Mouse (Mus musculus): ENCODE data around the gene Caskin2.
"Not testable (repeated sequence)": the region's sequence is repeated elsewhere in the genome, so short reads cannot be mapped to it uniquely, and the experiment has no call there.

Gene Caskin2

DNA sequence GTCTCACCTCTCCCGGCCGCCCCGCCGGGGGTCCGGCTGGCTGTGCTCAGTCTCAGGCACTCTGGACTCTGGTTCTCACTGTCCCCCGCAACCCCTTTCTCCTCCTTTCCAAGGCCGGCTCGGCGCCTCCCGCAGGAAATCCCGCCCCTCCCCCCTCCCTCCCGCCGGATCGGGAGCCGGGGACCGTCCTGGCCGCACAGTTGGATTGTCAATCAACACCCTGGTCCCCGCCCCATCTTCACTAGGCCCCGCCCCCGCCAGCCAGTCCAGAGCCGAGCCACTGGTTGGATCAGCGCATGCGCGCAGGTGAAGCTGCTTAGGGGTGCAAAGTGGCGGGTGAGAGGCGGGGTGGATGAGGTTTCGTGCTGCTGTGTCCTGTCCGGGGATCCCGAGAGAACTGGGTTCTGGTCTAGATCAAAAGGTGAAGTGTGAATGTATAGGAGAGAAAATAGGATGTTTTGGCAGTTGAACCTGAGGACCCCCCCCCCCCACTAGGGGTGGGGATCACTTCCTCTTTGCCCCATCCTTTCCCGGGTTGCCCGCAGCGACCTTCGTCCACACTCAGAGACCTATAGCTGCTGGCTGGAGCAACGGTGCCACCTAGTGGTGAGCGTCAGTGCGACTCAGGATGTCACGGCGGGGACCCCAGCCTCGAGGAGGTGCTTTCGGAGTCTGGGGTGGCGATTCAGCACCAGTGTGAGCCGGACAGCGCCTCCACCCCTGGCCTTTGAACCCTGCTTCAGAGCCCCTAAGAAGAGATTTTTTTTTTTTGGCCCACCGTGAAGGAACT is at the start of gene Caskin2:
Caskin2 (minus strand) TSS at position 133 of the 790 bp plus-strand sequence.
- in situ Hi-C loops (cut with MboI; ENCODE audit: unreplicated experiment in 2 of 2): loop anchor here (5.0 to 25.0 kb wide), 9 partner anchors 91 to 451 kb away; partner anchors contain the start of genes Hid1 (in 1 of the 2) and Mif4gd (in 1 of the 2)

- in situ Hi-C loops (cut with MboI; ENCODE audit: unreplicated experiment in 2 of 2): no loop called here
Observed at GRCm38 (mm10) chr11:115859143-115859945, 45.9 kb upstream of the Caskin2 start.

GRCm38 (mm10) chr11:115858354-115858753 is 44.9 kb upstream of the Caskin2 start, which contains the start of gene Myo15b:
TSS of gene Myo15b (plus strand) at chr11:115858406.
- in situ Hi-C loops (cut with MboI; ENCODE audit: unreplicated experiment in 2 of 2): no loop called here

GRCm38 (mm10) chr11:115857936-115858335 is 44.5 kb upstream of the Caskin2 start:
- in situ Hi-C loops (cut with MboI; ENCODE audit: unreplicated experiment in 2 of 2): no loop called here

DNA sequence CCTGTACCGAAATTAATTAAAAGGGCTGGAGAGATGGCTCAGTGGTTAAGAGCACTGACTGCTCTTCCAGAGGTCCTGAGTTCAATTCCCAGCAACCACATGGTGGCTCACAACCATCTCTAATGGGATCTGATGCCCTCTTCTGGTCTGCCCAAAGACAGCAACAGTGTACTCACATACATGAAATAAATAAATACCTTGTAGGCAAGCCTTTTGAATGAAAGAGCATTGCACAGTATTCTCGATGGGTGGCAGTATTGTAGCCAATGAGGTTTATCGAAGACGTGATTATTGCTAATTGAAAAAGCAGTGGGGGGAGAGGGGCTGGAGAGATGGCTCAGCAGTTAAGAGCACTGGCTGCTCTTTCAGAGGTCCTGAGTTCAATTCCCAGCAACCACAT is 43.7 kb upstream of the Caskin2 start:
- in situ Hi-C loops (cut with MboI; ENCODE audit: unreplicated experiment in 2 of 2): not testable (repeated sequence)

DNA sequence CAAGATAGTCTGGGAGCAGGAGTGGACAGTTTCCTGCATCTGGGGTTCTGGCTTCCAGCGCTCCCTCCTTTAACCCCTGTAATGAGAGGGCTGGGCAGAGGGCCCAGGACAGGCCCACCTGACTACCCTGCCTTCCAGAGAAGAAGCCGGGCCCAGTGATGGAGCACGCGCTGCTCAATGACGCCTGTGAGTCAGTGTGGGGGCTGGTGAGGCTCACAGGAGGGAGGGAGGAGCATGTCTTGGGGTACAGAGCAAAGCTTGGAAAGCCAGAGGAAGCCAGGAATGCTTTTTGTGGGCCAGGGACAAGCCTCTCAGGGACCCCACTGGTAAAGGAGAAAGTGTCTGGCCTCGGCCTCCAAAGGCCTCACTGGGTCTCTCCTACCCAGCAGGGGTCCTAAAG is 41.2 kb upstream of the Caskin2 start:
- in situ Hi-C loops (cut with MboI; ENCODE audit: unreplicated experiment in 2 of 2): no loop called here

DNA sequence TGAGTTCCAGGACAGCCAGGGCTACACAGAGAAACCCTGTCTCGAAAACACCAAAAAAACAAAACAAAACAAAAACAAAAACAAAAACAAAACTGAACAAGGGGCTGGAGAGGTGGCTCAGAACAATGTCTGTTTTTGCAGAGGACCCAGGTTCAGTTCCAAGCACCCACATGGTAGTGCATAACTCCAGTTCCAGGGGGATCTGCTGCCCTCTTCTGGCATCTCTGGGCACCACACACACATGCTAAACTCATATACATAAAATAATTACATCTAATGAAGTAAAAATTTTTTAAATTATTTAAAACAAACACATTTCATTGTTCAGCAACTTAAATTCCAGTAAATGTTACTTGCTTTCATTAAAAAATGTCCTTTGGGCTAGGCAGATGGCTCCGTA is 32.4 kb upstream of the Caskin2 start:
- in situ Hi-C loops (cut with MboI; ENCODE audit: unreplicated experiment in 2 of 2): no loop called here

DNA sequence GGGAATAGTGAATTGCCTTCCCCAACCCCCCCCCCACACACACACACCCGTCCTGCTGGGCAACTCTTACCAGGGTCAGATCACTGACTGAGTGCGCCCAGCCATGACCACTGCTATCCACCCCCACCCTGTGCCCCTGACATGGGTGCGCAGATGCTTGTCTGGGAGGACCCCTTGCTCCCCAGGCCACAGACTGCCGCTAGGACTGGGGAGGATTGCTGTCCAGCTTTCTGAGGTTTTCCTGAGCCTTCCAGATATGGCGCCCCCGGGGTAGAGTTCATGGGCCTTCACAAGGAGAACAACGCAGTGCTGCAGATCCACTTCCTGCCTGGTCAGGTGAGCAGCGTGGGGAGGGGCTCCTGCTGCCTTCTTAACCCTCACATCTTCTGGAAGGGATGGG is 30.8 kb upstream of the Caskin2 start:
- in situ Hi-C loops (cut with MboI; ENCODE audit: unreplicated experiment in 2 of 2): no loop called here

DNA sequence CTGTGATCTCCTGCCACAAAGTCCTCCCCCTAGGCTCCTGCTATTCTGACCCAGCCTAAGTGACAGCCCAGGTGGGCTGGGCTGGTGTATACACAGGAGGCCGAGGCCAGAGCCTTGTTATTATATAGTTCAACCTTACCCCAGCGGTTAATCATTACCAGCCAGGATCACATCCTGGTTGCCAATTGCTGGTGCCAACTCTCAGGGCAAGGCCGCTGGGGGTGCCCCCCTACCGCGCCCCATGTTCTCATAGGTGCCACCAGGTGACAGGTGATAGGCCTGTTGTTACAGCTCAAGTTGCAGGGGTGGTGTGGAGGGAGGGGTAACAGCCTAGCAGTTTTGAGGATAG is 30.4 kb upstream of the Caskin2 start:
- in situ Hi-C loops (cut with MboI; ENCODE audit: unreplicated experiment in 2 of 2): no loop called here

DNA sequence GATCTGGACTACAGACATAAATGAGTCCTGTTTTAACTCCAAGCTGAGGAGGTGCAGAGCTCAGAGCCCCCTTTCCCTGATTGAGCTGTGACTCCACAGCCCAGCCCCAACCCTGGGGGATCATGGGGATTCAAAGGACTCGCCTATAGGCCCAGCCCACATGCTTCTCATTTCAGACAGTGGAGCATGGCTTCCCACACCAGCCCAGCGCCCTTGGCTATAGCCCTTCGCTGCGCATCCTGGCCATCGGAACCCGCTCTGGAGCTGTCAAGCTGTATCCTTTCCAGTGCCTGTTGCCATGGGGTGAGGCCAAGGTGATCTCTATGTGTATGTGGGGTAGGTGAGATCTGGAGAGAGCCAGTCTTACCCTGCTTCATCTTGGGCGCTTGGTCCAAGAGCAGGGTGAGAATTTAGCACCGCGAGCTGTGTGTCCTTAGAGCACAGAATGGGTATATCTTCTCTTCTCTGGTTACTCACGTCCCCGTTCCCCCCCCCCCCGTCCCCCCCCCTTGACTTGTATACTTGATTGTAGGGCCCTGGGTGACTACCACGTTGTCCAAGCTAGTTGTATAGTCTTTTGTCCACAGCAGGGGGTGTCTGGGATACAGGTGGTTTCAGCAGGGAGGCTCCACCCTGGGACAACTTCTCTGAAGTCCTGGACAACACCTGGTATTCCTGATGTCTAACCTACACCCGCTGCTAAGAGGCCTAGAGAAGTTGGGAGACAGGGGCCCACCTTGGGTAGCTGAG is 29.9 kb upstream of the Caskin2 start:
- in situ Hi-C loops (cut with MboI; ENCODE audit: unreplicated experiment in 2 of 2): no loop called here

DNA sequence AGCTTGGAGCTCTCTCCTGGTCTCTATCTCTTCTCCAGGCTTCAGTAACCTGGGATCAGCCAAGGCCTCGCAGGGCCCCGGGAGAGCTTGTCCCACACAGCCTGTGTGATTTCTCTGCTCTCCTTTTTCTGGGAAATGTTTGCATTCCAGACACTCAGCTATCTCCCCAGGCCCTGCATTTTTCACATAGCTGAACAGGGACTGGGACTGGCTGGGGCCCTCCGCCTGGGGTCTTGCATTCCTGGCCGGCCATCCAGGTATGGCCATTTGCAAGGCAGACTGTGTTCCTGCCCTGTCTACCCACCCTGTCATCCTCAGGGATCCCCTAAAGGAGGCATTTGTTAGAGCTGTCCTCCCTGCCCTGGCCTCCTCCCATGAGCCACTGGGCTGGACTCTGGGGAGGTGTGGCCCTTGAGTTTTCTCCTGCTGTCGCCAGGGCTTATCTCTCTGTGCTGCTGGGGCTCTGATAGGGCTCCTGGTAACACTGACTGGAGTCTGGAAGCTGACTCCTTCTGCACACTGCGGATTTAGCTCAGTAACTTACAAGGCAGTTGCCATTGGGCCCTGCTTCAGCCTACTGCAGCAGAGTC is 28.6 kb upstream of the Caskin2 start:
- in situ Hi-C loops (cut with MboI; ENCODE audit: unreplicated experiment in 2 of 2): no loop called here

DNA sequence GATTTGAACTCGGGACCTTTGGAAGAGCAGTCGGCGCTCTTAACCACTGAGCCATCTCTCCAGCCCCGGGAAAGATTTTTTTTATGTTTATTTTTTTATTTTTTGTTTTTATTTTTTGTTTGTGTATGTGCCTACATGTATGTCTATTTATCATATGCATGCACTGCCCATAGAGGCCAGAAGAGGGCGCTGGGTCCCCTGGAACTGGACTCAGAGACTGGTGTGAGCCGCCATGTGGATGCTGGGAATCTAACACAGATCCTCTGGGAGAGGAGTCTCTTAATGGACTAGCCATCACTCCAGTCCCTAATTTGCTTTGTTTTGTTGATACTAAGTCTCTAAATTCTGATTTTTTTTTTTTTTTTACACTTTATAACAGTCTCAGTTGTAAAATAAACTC is 27.6 kb upstream of the Caskin2 start:
- in situ Hi-C loops (cut with MboI; ENCODE audit: unreplicated experiment in 2 of 2): no loop called here

DNA sequence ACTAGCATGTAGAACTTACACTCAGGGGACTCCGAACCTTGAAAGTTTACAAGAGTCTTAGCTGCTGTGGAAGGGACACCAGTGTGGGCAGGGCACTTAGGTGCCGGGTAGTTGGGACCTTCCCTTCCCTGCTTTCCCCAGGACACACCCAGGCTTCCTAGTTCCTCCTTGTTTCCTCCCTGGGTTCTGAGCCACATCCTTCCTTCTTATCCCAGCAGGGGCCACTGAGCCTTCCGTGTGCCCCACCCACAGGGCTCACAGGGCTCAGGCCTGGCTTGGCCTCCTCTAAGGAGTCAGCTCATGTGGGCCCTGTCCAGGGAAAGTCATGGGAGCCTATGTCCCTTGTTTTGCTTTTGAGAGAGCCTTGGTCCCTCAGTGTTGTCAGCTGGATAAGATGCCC is 26.3 kb upstream of the Caskin2 start:
- in situ Hi-C loops (cut with MboI; ENCODE audit: unreplicated experiment in 2 of 2): no loop called here

DNA sequence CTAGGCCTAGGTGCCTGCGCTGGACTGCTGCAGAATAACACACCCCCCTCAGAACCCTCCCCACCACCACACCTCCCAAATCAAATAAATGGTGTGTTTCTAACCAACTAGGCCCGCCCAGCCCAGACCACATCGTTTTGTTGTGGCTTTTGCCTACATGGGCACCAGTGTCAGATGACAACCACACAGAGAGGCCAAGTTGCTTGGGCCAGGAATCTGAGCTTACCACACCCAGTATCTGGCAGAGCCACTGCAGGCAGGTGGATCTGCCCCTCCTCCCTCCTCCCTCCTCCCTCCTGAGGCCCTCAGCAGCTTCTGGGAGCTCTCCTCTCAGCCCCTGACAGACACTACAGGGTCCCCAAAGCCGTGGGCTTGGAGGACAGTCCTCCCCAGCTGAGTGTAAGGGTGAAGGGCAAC is 25.5 kb upstream of the Caskin2 start:
- in situ Hi-C loops (cut with MboI; ENCODE audit: unreplicated experiment in 2 of 2): no loop called here

DNA sequence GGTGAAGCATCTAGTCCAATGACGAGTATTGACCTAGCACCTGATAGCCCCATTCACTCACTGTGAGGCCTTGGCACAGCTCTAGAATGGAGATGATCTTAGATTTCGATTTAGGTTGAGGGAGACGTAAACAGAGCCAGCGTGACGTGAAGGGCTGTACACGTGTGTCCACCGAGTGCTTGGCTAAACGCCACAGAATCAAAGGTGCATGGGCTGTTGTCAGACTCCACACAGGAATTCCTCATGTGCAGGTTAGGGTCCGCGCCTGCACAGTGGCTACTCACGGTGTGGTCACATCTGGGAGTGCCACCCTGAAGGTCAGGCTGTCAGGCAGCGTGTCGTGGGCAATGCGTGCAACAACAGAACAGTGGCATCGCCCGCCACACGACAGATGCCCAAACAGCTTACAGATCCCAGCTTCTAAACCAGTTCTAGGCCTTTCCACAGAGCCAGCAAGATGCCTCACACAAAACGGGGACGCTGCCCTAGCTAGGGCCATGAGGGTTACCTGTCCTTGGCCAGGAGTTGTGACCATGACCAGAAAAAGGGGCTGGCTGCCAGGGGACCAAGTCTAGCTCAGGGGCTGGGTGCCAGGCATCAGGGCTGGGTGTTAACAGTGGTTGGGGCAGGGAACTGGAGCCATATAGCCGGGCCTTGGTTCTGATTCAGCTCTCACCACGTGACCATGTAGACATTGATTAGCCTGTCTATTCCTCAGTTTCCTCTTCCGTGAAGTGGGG is 24.3 kb upstream of the Caskin2 start:
- in situ Hi-C loops (cut with MboI; ENCODE audit: unreplicated experiment in 2 of 2): no loop called here

- in situ Hi-C loops (cut with MboI; ENCODE audit: unreplicated experiment in 2 of 2): no loop called here
Observed at GRCm38 (mm10) chr11:115836656-115837395, 23.4 kb upstream of the Caskin2 start.

GRCm38 (mm10) chr11:115834033-115834432 is 20.6 kb upstream of the Caskin2 start:
- in situ Hi-C loops (cut with MboI; ENCODE audit: unreplicated experiment in 2 of 2): no loop called here

- in situ Hi-C loops (cut with MboI; ENCODE audit: unreplicated experiment in 2 of 2): no loop called here
Observed at GRCm38 (mm10) chr11:115833021-115833513, 19.6 kb upstream of the Caskin2 start.

- in situ Hi-C loops (cut with MboI; ENCODE audit: unreplicated experiment in 2 of 2): no loop called here
Observed at GRCm38 (mm10) chr11:115832523-115832922, 19.1 kb upstream of the Caskin2 start.
